Comparison of ENCODE assay signal across 24 mouse cellular contexts in genomic region chr4:154707521-154707920, GRCm38 (mm10). TPM values are rescaled to one million over a fixed set of nuclear protein-coding genes. Genes with fewer than 3 reads are reported as not detected.
A peak's percentile ranks its signal among the peaks of the same experiment; 100 is the strongest.
DNase-seq lines count a peak whose midpoint lies in the region; ATAC-seq lines count a peak whose summit lies in the region.
"Had no signal": no experiment of that assay in that cellular context is flagged by ENCODE, and none has a peak within 500 bp of the region (broad histone marks: within the 10 kb centered on the region; RNA-seq: fewer than 3 reads in every experiment).

No protein-coding gene starts in this region.

- DNase-seq in intestine, embryonic 14.5 days (ENCODE audit: low spot score): peak; percentile 46
- DNase-seq in right cerebral cortex, postnatal 4 days: peak; percentile 0
- DNase-seq in right cerebral cortex, adult 18-20 months: no peak
- peak; percentile 62 for DNase-seq in gastrocnemius, postnatal 25 days
- DNase-seq in skeletal muscle tissue, adult 2 months (ENCODE audit: low read depth, low spot score): peak; percentile 65
- DNase-seq in urinary bladder, postnatal 36 days (ENCODE audit: low spot score in 2 of 2): no peak
- DNase-seq: cerebellum, adult 18-20 months; forebrain, postnatal 0 days; kidney, postnatal 14 days; left cerebral cortex, postnatal 4 days had no signal

- no peak overlapping the region for H3K4me3 ChIP-seq in intestine, embryonic 14.5 days (ENCODE audit: low read depth, low read length)
- H3K4me3 ChIP-seq in intestine, embryonic 16.5 days (ENCODE audit: low read length): no peak overlapping the region
- H3K4me3 ChIP-seq: forebrain, embryonic 10.5 days; hindbrain, embryonic 10.5 days; midbrain, embryonic 13.5 days; neural tube, embryonic 12.5 days had no signal

- H3K27ac ChIP-seq in intestine, embryonic 14.5 days (ENCODE audit: low read depth): no peak overlapping the region
- H3K27ac ChIP-seq in intestine, embryonic 16.5 days (ENCODE audit: low read length): no peak overlapping the region
- H3K27ac ChIP-seq: hindbrain, postnatal 0 days; liver, embryonic 14.5 days; midbrain, embryonic 13.5 days; neural tube, embryonic 12.5 days had no signal

- H3K27me3 ChIP-seq in intestine, embryonic 14.5 days (replicated peaks; ENCODE audit: control insufficient read depth, insufficient read depth, low read length): no peaks in the 10 kb centered on the region
- no peaks in the 10 kb centered on the region for H3K27me3 ChIP-seq in intestine, embryonic 16.5 days (replicated peaks; ENCODE audit: control insufficient read depth, insufficient read depth, low read length)
- H3K27me3 ChIP-seq: neural tube, embryonic 12.5 days had no signal

- ATAC-seq in intestine, embryonic 14.5 days (replicated peaks; ENCODE audit: low FRiP score, low TSS enrichment, low read depth): no peak
- ATAC-seq in intestine, embryonic 16.5 days: no peak
- ATAC-seq: forebrain, postnatal 0 days; hindbrain, postnatal 0 days; midbrain, embryonic 13.5 days had no signal

- no peak overlapping the region for H3K4me2 ChIP-seq in intestine, embryonic 14.5 days (ENCODE audit: low read length)
- H3K4me2 ChIP-seq in intestine, embryonic 16.5 days (ENCODE audit: low read depth, low read length): no peak overlapping the region
- H3K4me2 ChIP-seq: midbrain, embryonic 13.5 days; neural tube, embryonic 12.5 days had no signal

- H3K4me1 ChIP-seq in intestine, embryonic 14.5 days (replicated peaks; ENCODE audit: control insufficient read depth, insufficient read depth, low read length): 0 out of 2 replicates have a peak, but pooled peaks cover 5% of the 10 kb centered on the region
- peaks cover 4% of the 10 kb centered on the region; the same call in 1 of the 2 replicates for H3K4me1 ChIP-seq in intestine, embryonic 16.5 days (ENCODE audit: control insufficient read depth, insufficient read depth, low read length)
- H3K4me1 ChIP-seq: midbrain, embryonic 13.5 days had no signal

- WGBS in intestine, embryonic 14.5 days: 78% methylated on average over 4 of the region's 4 CpGs
- 82% methylated on average over 4 of the region's 4 CpGs for WGBS in intestine, embryonic 16.5 days

- H3K36me3 ChIP-seq in intestine, embryonic 14.5 days (ENCODE audit: control insufficient read depth, insufficient read depth, low read length): no peaks in the 10 kb centered on the region
- no peaks in the 10 kb centered on the region for H3K36me3 ChIP-seq in intestine, embryonic 16.5 days (ENCODE audit: control insufficient read depth, insufficient read depth, low read length)
- H3K36me3 ChIP-seq: forebrain, embryonic 10.5 days; hindbrain, embryonic 10.5 days; midbrain, embryonic 13.5 days; neural tube, embryonic 12.5 days had no signal

- H3K9ac ChIP-seq in intestine, embryonic 14.5 days (ENCODE audit: low read length): no peak overlapping the region
- no peak overlapping the region for H3K9ac ChIP-seq in intestine, embryonic 16.5 days (ENCODE audit: low read depth, low read length)
- H3K9ac ChIP-seq: forebrain, postnatal 0 days; liver, embryonic 14.5 days; midbrain, embryonic 13.5 days; neural tube, embryonic 12.5 days had no signal

- H3K9me3 ChIP-seq in intestine, embryonic 14.5 days (ENCODE audit: control insufficient read depth, low read length): no peaks in the 10 kb centered on the region
- H3K9me3 ChIP-seq in intestine, embryonic 16.5 days (ENCODE audit: control insufficient read depth, low read length): no peaks in the 10 kb centered on the region
- H3K9me3 ChIP-seq: forebrain, embryonic 10.5 days; hindbrain, embryonic 10.5 days; midbrain, embryonic 13.5 days; neural tube, embryonic 12.5 days had no signal

RNA-seq across cellular contexts. Expression of gene Actrt2, which starts 39.9 kb away (rescaled TPM):
- not detected in 2 replicates for polyA plus RNA-seq in intestine, embryonic 14.5 days (2014; fragmentation: Nextera tagmentation; extraction: Ambion mirVana)
- polyA plus RNA-seq in intestine, embryonic 16.5 days (2015; fragmentation: Nextera tagmentation; extraction: Ambion mirVana): not detected in 2 replicates
- total RNA-seq in gastrocnemius, postnatal 25 days (2021): not detected
- total RNA-seq: adrenal gland, postnatal 4 days; forebrain, postnatal 0 days; hindbrain, postnatal 0 days; layer of hippocampus, adult 8-10 months; left cerebral cortex, postnatal 4 days; megakaryocyte progenitor cell, adult 5-6 weeks had no signal
- polyA plus RNA-seq: C2C12; forebrain, embryonic 10.5 days; forebrain, postnatal 0 days; heart, embryonic 16.5 days; hindbrain, embryonic 10.5 days; hindbrain, postnatal 0 days; liver, embryonic 14.5 days; lung, embryonic 16.5 days; midbrain, embryonic 13.5 days; neural tube, embryonic 12.5 days; stomach, embryonic 14.5 days had no signal

Comparison
In these comparisons a context has a peak if more than half of its experiments do, and no peak if none do; other contexts are left out.
1. DNase-seq: peak in intestine, embryonic 14.5 days (single experiment), right cerebral cortex, postnatal 4 days (single experiment), gastrocnemius, postnatal 25 days (single experiment) and skeletal muscle tissue, adult 2 months (single experiment); none in right cerebral cortex, adult 18-20 months (single experiment) and urinary bladder, postnatal 36 days (0 of 2).